Mouse (Mus musculus) MEL (cell line): ENCODE data around the gene Farsa. TPM values are rescaled to one million over a fixed set of nuclear protein-coding genes. Genes with fewer than 3 reads are reported as not detected.
A peak's percentile ranks its signal among the peaks of the same experiment; 100 is the strongest.

Experiments used
- DNase-seq: peaks from one replicate; pipeline ENCODE4 v3.0.0; 2011; ENCODE audit warnings: low read depth, low spot score
- H3K27ac ChIP-seq: 2 replicates; pipeline ENCODE4 v1.5.1; 2012; ENCODE audit warnings: low read depth, mild to moderate bottlenecking, control low read depth, low read length, moderate library complexity; ENCODE audit not compliant: control insufficient read depth
- H3K27me3 ChIP-seq, 2 experiments: fragments of 150-350 bp in 1 of 2; sonication (generic) in 1 of 2; 2 replicates each; pipeline ENCODE4 v1.6.1; 2012; ENCODE audit warnings: low read length in 2 of 2, mild to moderate bottlenecking in 2 of 2, improper control_type of control experiment in 1 of 2, moderate library complexity in 1 of 2; ENCODE audit not compliant: insufficient read depth in 2 of 2, control insufficient read depth in 1 of 2
- H3K36me3 ChIP-seq, 2 experiments: 2 replicates each; pipeline ENCODE4 v1.6.1; 2012 to 2014; ENCODE audit warnings: low read length in 2 of 2, improper control_type of control experiment in 1 of 2, inconsistent platforms in 1 of 2, mild to moderate bottlenecking in 1 of 2; ENCODE audit not compliant: insufficient read depth in 2 of 2, control insufficient read depth in 1 of 2
- H3K4me1 ChIP-seq, 2 experiments: fragments of 150-350 bp in 1 of 2; sonication (generic) in 1 of 2; 2 replicates each; pipeline ENCODE4 v1.6.1; 2012; ENCODE audit warnings: low read length in 2 of 2, improper control_type of control experiment in 1 of 2, mild to moderate bottlenecking in 1 of 2; ENCODE audit not compliant: insufficient read depth in 2 of 2, control insufficient read depth in 1 of 2
- H3K4me3 ChIP-seq, 2 experiments: fragments of 150-350 bp in 1 of 2; sonication (generic) in 1 of 2; 2 replicates each; pipeline ENCODE4 v1.5.1; 2012; ENCODE audit warnings: low read depth in 2 of 2, low read length in 2 of 2, mild to moderate bottlenecking in 2 of 2, moderate library complexity in 2 of 2, control low read depth in 1 of 2, improper control_type of control experiment in 1 of 2; ENCODE audit not compliant: control insufficient read depth in 1 of 2, insufficient read depth in 1 of 2
- H3K79me2 ChIP-seq: 2 replicates; pipeline ENCODE4 v1.6.1; 2012; ENCODE audit warnings: mild to moderate bottlenecking, low read length, moderate library complexity; ENCODE audit not compliant: control insufficient read depth, poor library complexity, insufficient read depth
- H3K9ac ChIP-seq: 2 replicates; pipeline ENCODE4 v1.6.1; 2012; ENCODE audit warnings: low read depth, mild to moderate bottlenecking, control low read depth, low read length, moderate library complexity; ENCODE audit not compliant: control insufficient read depth, poor library complexity, severe bottlenecking
- H3K9me3 ChIP-seq: fragments of 150-350 bp; sonication (generic); replicated peaks from 2 replicates; pipeline ENCODE4 v1.6.1; 2012; ENCODE audit warnings: mild to moderate bottlenecking, low read length, improper control_type of control experiment, moderate library complexity; ENCODE audit not compliant: insufficient read depth
- BHLHE40 ChIP-seq: IDR thresholded peaks from 2 replicates; pipeline ENCODE4 v1.6.1; 2012; ENCODE audit warnings: low read depth, mild to moderate bottlenecking, inconsistent platforms, low read length, improper control_type of control experiment, borderline replicate concordance
- CHD2 ChIP-seq: IDR thresholded peaks from 2 replicates; pipeline ENCODE4 v1.6.1; 2011; ENCODE audit warnings: low read length, improper control_type of control experiment
- ETS1 ChIP-seq: IDR thresholded peaks from 2 replicates; pipeline ENCODE4 v1.6.1; 2012; ENCODE audit warnings: low read depth, mild to moderate bottlenecking, inconsistent platforms, low read length, improper control_type of control experiment, moderate library complexity
- HCFC1 ChIP-seq: IDR thresholded peaks from 2 replicates; pipeline ENCODE4 v1.6.1; 2012; ENCODE audit warnings: low read depth, mild to moderate bottlenecking, inconsistent platforms, low read length, improper control_type of control experiment, moderate library complexity
- KAT2A ChIP-seq: conservative IDR thresholded peaks from 2 replicates; pipeline ENCODE4 v1.6.1; 2012; ENCODE audit warnings: low read depth, low read length, improper control_type of control experiment, inconsistent platforms
- MAFK ChIP-seq: IDR thresholded peaks from 2 replicates; pipeline ENCODE4 v1.6.1; 2011; ENCODE audit warnings: low read depth, mild to moderate bottlenecking, low read length, improper control_type of control experiment, borderline replicate concordance
- MAX ChIP-seq: IDR thresholded peaks from 2 replicates; pipeline ENCODE4 v1.6.1; 2011; ENCODE audit warnings: low read length, improper control_type of control experiment
- MAZ ChIP-seq: IDR thresholded peaks from 2 replicates; pipeline ENCODE4 v1.6.1; 2012; ENCODE audit warnings: low read depth, mild to moderate bottlenecking, inconsistent platforms, low read length, improper control_type of control experiment
- MYB ChIP-seq: IDR thresholded peaks from 2 replicates; pipeline ENCODE4 v1.6.1; 2011; ENCODE audit warnings: mild to moderate bottlenecking, low read depth, low read length, improper control_type of control experiment
- NRF1 ChIP-seq: IDR thresholded peaks from 2 replicates; pipeline ENCODE4 v1.6.1; 2014; ENCODE audit warnings: low read depth, mild to moderate bottlenecking, inconsistent platforms, low read length, improper control_type of control experiment, moderate library complexity; ENCODE audit not compliant: poor library complexity, insufficient read depth, severe bottlenecking
- POLR2A ChIP-seq, 2 experiments: IDR thresholded peaks; 2 replicates each; pipeline ENCODE4 v1.6.1; 2011 to 2012; ENCODE audit warnings: low read length in 2 of 2, mild to moderate bottlenecking in 2 of 2, control low read depth in 1 of 2, improper control_type of control experiment in 1 of 2, low read depth in 1 of 2, moderate library complexity in 1 of 2; ENCODE audit not compliant: control insufficient read depth in 1 of 2, insufficient read depth in 1 of 2, poor library complexity in 1 of 2
- POLR2AphosphoS5 ChIP-seq: IDR thresholded peaks from 2 replicates; pipeline ENCODE4 v1.6.1; 2012; ENCODE audit warnings: low read depth, borderline replicate concordance, mild to moderate bottlenecking, inconsistent platforms, low read length, moderate library complexity, mixed read lengths
- SMC3 ChIP-seq: IDR thresholded peaks from 2 replicates; pipeline ENCODE4 v1.6.1; 2011; ENCODE audit warnings: low read depth, low read length, improper control_type of control experiment
- USF2 ChIP-seq, 2 experiments: IDR thresholded peaks; 2 replicates each; pipeline ENCODE4 v1.6.1; 2011 to 2012; ENCODE audit warnings: improper control_type of control experiment in 2 of 2, low read length in 2 of 2, borderline replicate concordance in 1 of 2, inconsistent platforms in 1 of 2, low read depth in 1 of 2, mild to moderate bottlenecking in 1 of 2; ENCODE audit not compliant: insufficient read depth in 1 of 2
- ZMIZ1 ChIP-seq: IDR thresholded peaks from 2 replicates; pipeline ENCODE4 v1.6.1; 2012; ENCODE audit warnings: low read depth, mild to moderate bottlenecking, inconsistent platforms, low read length, improper control_type of control experiment, moderate library complexity
- polyA plus RNA-seq, 2 experiments: library from polyadenylated mRNA; stranded (reverse) in 1 of 2; unstranded in 1 of 2; fragments of >175 nt in 1 of 2; fragments of >200 nt in 1 of 2; gene quantifications; 2 replicates each; pipeline versions ENCODE4 v1.2.1 to v1.2.4; 2012; ENCODE audit warnings: low replicate concordance in 2 of 2, low read depth in 1 of 2; ENCODE audit not compliant: insufficient read length in 2 of 2, insufficient read depth in 1 of 2, missing spikeins in 1 of 2
- total RNA-seq: library from RNA; depleted of rRNA; stranded (reverse); fragments of 300-350 nt; gene quantifications from 2 replicates; pipeline ENCODE4 v1.2.3, GENCODE M21; 2012

The Farsa gene
- total and polyA plus RNA-seq, 3 experiments, result 152 to 295 (median 245) TPM

DNA sequence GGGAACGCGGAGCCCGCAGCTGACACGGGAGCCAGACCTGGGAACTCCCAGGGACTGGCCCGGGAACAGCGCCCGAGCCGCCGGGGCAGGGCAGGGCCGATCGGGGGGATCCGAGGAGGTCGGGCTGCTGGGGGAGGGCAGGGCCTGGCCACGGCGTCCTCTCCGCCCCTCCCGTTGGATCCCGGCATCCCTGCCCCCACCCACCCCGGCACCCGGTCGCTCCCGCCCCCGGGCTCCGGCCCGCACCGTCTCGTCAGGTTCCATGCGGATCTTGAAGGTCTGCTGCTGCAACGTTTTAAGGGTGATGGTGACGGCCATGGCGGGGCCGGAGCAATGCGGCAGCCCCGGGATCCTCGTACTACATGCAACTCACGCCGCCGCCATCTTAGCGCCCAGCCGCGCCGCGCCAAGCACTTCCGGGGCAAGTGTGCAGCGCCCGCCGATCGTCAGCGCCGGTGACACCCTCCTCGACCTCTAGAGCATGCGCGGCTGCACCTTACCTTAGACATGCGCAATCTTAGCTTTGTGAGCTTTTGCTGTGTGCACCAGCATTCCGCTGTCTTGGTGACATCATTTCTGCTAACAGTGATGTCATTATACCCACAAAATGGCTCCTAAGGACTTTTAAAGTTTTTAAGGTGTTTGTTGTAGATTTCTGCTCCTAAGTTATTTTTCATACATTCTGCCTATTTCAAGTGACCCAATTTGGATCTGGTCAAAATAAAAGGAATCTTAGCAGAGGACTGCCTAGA is 16.4 kb upstream of the Farsa start, which contains the start of gene Rad23a (continued):
- peak; percentile 97 for TF ChIP-seq NRF1
- TF ChIP-seq CHD2, result peak; percentile 80
- no peak for TF ChIP-seq USF2 (IDR thresholded peaks at IDR 0.05; ENCODE audit: borderline replicate concordance in 1 of 2, insufficient read depth in 1 of 2, low read depth in 1 of 2, low read length in 2 of 2)
- no peak for TF ChIP-seq MAZ
- no peak for TF ChIP-seq MAFK
- TF ChIP-seq MYB, result peak; percentile 30; the same call in 1 of the 2 replicates
- no peak for TF ChIP-seq MAX
- peak; percentile 87 for TF ChIP-seq ZMIZ1
- peak; percentile 83 to 93 for TF ChIP-seq POLR2A (IDR thresholded peaks at IDR 0.05; ENCODE audit: control insufficient read depth in 1 of 2, insufficient read depth in 1 of 2, low read depth in 1 of 2, low read length in 2 of 2, poor library complexity in 1 of 2)
- no peak; the same call in 1 of the 2 replicates for TF ChIP-seq BHLHE40

DNA sequence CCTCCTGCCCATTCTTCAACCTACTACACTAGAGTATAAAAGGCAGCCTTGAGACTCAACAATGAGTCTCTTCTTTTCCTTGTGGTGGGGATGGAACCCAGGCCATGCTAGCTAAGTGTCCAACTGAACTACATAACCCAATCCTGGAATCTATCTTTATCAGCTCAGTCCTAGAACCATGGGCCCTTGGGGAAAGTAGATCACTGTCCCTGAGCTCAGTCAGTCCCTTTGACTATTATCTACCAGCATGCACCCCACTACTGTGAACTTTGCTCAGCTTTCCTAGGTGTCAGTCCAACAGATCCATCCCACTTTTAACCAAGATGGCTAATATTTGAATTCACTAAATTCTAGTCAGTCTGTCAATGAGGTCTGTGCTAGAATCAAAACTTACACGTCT is 15.3 kb upstream of the Farsa start:
- peaks cover 38% of the 10 kb centered on the region for H3K79me2 ChIP-seq
- TF ChIP-seq POLR2AphosphoS5, result peak; percentile 48; the same call in 1 of the 2 replicates
- no peak for TF ChIP-seq ETS1
- peak in 1 of 2 experiments; percentile 0; a peak in 1 of 4 replicates for TF ChIP-seq POLR2A (IDR thresholded peaks at IDR 0.05; ENCODE audit: control insufficient read depth in 1 of 2, insufficient read depth in 1 of 2, low read depth in 1 of 2, low read length in 2 of 2, poor library complexity in 1 of 2)
- TF ChIP-seq SMC3, result 0 out of 2 replicates have a peak, but pooled peaks have one; percentile 0
- TF ChIP-seq, all 39 proteins: peak for 3
- Histone ChIP-seq H3K27ac (0 out of 2 replicates have a peak overlapping the region, but pooled peaks have one; percentile 15), H3K9me3 (no peaks in the 10 kb centered on the region), H3K27me3 (no peaks in the 10 kb centered on the region), H3K9ac (no peak overlapping the region), H3K36me3 (peaks cover 13 to 38% of the 10 kb centered on the region in 2 experiments), H3K4me3 (no peak overlapping the region), H3K4me1 (peaks cover 2 to 18% of the 10 kb centered on the region in 2 experiments)
- peak; percentile 57 for DNase-seq

DNA sequence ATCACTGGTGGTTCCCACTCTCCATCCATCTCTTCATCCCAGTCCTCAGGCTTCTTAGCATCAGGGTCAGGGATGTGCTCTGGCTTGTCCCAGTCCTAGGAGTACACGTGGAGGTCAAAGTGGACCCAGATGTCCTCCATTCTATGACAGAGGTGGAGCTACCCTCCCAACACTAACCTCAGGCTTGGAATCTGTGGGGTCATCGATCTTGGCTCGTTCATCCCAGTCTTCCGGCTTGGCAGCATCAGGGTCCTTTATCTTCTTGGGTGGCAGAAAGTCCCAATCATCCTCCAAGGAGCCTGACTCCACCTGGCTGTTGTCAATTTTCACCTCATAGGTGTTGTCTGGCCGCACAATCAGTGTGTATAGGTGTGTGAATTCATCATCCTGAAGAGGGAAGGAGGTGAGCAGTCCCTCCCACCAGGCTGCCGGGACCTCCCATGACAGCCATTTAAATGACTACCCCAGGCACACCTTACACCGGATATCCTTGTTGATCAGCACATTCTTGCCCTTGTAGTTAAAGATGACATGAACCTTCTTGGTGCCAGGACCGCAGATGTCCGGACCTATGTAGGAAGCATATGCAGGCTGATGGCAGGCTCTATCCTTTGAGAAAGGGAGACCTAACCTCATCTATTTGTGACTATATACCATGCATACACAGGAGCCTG is 12.3 kb upstream of the Farsa start:
- H3K9ac ChIP-seq, result peak overlapping the region; percentile 92
- H3K4me3 ChIP-seq, result peak overlapping the region; percentile 76 to 85
- H3K4me1 ChIP-seq, result peaks cover 7 to 18% of the 10 kb centered on the region in 2 experiments; a peak in 3 of 4 replicates
- H3K36me3 ChIP-seq, result peaks cover 13 to 34% of the 10 kb centered on the region in 2 experiments
- peak overlapping the region; percentile 35 for H3K27ac ChIP-seq
- no peaks in the 10 kb centered on the region for H3K9me3 ChIP-seq
- peak; percentile 63 for DNase-seq
- 0 out of 2 replicates have a peak, but pooled peaks have one; percentile 18 for TF ChIP-seq HCFC1
- TF ChIP-seq KAT2A, result no peak
- TF ChIP-seq, all 39 proteins: peak for 1
- peaks cover 40% of the 10 kb centered on the region for H3K79me2 ChIP-seq
- no peaks in the 10 kb centered on the region for H3K27me3 ChIP-seq
